Mouse (Mus musculus) stomach, postnatal 0 days (tissue): ENCODE results near the gene Ccndbp1.

Experiments
- CTCF ChIP-seq: IDR thresholded peaks from 2 replicates; pipeline ENCODE4 v1.5.1; 2016; ENCODE audit warnings: antibody characterized with exemption, low read depth, mild to moderate bottlenecking, moderate library complexity
- EP300 ChIP-seq: optimal IDR thresholded peaks from 2 replicates; pipeline ENCODE3; 2016; ENCODE audit warnings: antibody characterized with exemption

DNA sequence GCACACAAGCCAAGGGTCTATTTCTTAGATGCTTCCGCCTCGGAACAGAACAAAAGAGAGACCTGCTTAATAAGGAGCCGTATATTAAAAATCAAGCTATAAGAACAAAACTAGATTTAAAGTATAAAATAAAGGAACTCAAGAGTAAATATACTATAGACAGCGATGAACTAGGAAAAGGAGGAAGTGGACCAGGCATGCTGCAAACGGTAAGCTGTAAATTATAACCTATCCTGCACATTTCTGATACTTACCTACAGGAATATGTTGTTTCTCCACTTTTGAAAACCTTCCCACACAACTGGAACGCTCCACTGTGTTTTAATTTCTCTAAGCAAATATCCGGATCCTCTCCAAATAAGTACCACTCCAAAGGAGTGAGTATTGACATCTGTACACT lies 45.1 kb upstream of the Ccndbp1 start:
- TF ChIP-seq CTCF (no peak), EP300 (no peak)
